ENCODE assay signal across 14 mouse cellular contexts in the genomic region with DNA sequence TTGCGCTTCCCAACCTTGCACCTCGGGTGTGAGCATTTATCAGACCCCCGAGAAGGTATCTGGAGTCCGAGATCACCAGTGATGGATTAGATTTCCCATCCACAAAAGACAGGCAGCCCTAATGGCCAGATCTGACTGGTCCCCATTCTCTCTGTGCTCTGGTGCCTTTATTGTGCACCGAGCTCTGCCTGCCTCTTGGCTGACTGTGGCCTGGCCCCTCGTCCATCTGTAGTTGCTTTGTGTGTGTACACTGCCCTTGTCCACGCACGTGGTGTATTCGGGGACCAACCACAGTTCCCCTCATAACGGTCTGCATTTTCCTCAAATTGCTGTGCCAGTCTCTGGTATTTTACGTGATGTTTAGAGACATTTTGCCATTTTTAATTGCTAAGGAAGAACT. TPM values are rescaled to one million over a fixed set of nuclear protein-coding genes. Genes with fewer than 3 reads are reported as not detected.
DNase-seq lines count a peak whose midpoint lies in the region; ATAC-seq and TF ChIP-seq lines count a peak whose summit lies in the region.
"Had no signal": no experiment of that assay in that cellular context is flagged by ENCODE, and none has a peak within 500 bp of the region (broad histone marks: within the 10 kb centered on the region; RNA-seq: fewer than 3 reads in every experiment).

No protein-coding gene starts in this region.

- no peaks in the 10 kb centered on the region for H3K36me3 ChIP-seq in forebrain, embryonic 12.5 days (replicated peaks)
- H3K36me3 ChIP-seq in hindbrain, embryonic 14.5 days (replicated peaks; ENCODE audit: control insufficient read depth, insufficient read depth), result no peaks in the 10 kb centered on the region

- no peaks in the 10 kb centered on the region for H3K27me3 ChIP-seq in forebrain, embryonic 12.5 days
- H3K27me3 ChIP-seq in hindbrain, embryonic 14.5 days (ENCODE audit: control insufficient read depth, insufficient read depth, low read length), result no peaks in the 10 kb centered on the region

- intact Hi-C loops in left cerebral cortex, adult 2 months (cut with DNase I), result no loop called here

- ATAC-seq in forebrain, embryonic 12.5 days (ENCODE audit: low FRiP score), result no peak
- peak; percentile 47; the same call in 1 of the 2 replicates for ATAC-seq in hindbrain, embryonic 14.5 days (ENCODE audit: low FRiP score)
- ATAC-seq: inflammation-experienced regulatory T-cells, adult 6 months had no signal

- H3K4me1 ChIP-seq in forebrain, embryonic 12.5 days, result peaks cover 25% of the 10 kb centered on the region
- peaks cover 7% of the 10 kb centered on the region; the same call in 1 of the 2 replicates for H3K4me1 ChIP-seq in hindbrain, embryonic 14.5 days (replicated peaks; ENCODE audit: control insufficient read depth, insufficient read depth, low read length)

- no peaks in the 10 kb centered on the region for H3K9me3 ChIP-seq in forebrain, embryonic 12.5 days
- H3K9me3 ChIP-seq in hindbrain, embryonic 14.5 days (ENCODE audit: control insufficient read depth, low read length), result no peaks in the 10 kb centered on the region

- no peak overlapping the region for H3K4me3 ChIP-seq in forebrain, embryonic 12.5 days (replicated peaks)
- no peak overlapping the region for H3K4me3 ChIP-seq in hindbrain, embryonic 14.5 days (replicated peaks; ENCODE audit: low read length)
- H3K4me3 ChIP-seq in left cerebral cortex, adult 2 months, result no peak overlapping the region
- H3K4me3 ChIP-seq: gastrocnemius, adult 2 months had no signal

- H3K27ac ChIP-seq in forebrain, embryonic 12.5 days, result 0 out of 2 replicates have a peak overlapping the region, but pooled peaks have one; percentile 36
- H3K27ac ChIP-seq in hindbrain, embryonic 14.5 days, result no peak overlapping the region
- H3K27ac ChIP-seq in left cerebral cortex, adult 2 months, result no peak overlapping the region
- H3K27ac ChIP-seq: gastrocnemius, adult 2 months had no signal

- no peak overlapping the region for H3K4me2 ChIP-seq in forebrain, embryonic 12.5 days
- no peak overlapping the region for H3K4me2 ChIP-seq in hindbrain, embryonic 14.5 days (replicated peaks)

- no peak overlapping the region; the same call in 1 of the 2 replicates for H3K9ac ChIP-seq in forebrain, embryonic 12.5 days
- H3K9ac ChIP-seq in hindbrain, embryonic 14.5 days, result no peak overlapping the region

- DNase-seq in brain, embryonic 14.5 days (ENCODE audit: low read depth), result peak; percentile 53
- peak; percentile 52 for DNase-seq in embryo, embryonic 10 days (ENCODE audit: low spot score)
- no peak for DNase-seq in hindbrain, embryonic 14.5 days (ENCODE audit: low spot score)
- no peak for DNase-seq in layer of hippocampus, postnatal 25 days (ENCODE audit: extremely low spot score in 1 of 2, low spot score in 1 of 2)
- DNase-seq in left cerebral cortex, adult 2 months (ENCODE audit: extremely low spot score in 1 of 2, low spot score in 2 of 2), result no peak
- no peak for DNase-seq in cerebellum, postnatal 36 days
- DNase-seq: cerebellum, postnatal 10 days; gastrocnemius, adult 2 months; heart, adult 11 months; kidney, postnatal 4 days; lung, adult 18-20 months; right cerebral cortex, postnatal 25 days had no signal

- no peak for TF ChIP-seq POLR2A in brain, embryonic 14.5 days (IDR thresholded peaks at IDR 0.05; ENCODE audit: borderline replicate concordance, extremely low read depth, insufficient read depth, insufficient read length, poor library complexity, severe bottlenecking)

- no peak for TF ChIP-seq CTCF in brain, embryonic 14.5 days (IDR thresholded peaks at IDR 0.05; ENCODE audit: borderline replicate concordance, extremely low read depth, insufficient read depth, insufficient read length)
- no peak for TF ChIP-seq CTCF in left cerebral cortex, adult 2 months (IDR thresholded peaks at IDR 0.05)

- 30% methylated on average over 11 of the region's 11 CpGs for WGBS in forebrain, embryonic 12.5 days
- WGBS in hindbrain, embryonic 14.5 days, result 31% methylated on average over 11 of the region's 11 CpGs

RNA-seq across cellular contexts. Expression of a gene that starts 40.7 kb away (rescaled TPM):
- polyA plus RNA-seq in brain, embryonic 14.5 days (2012; rRNA removed), result 30.3 and 33.3 TPM in 2 replicates
- 23.6 and 27.2 TPM in 2 replicates for polyA plus RNA-seq in forebrain, embryonic 12.5 days (2016; fragmentation: Nextera tagmentation; extraction: Ambion mirVana)
- polyA plus RNA-seq in hindbrain, embryonic 14.5 days (2014; fragmentation: Nextera tagmentation; extraction: Ambion mirVana), result 24.4 and 25.7 TPM in 2 replicates
- total RNA-seq in layer of hippocampus, postnatal 25 days (2021), result 10 to 100 TPM; 34.3 TPM
- 10 to 100 TPM; 62.4 to 69.4 TPM for total RNA-seq in left cerebral cortex, adult 2 months (2021)

Comparison
In these comparisons a context has a peak if more than half of its experiments do, and no peak if none do; other contexts are left out.
1. DNase-seq: peak in brain, embryonic 14.5 days (single experiment) and embryo, embryonic 10 days (single experiment); none in hindbrain, embryonic 14.5 days (single experiment), layer of hippocampus, postnatal 25 days (0 of 2), left cerebral cortex, adult 2 months (0 of 2) and cerebellum, postnatal 36 days (0 of 2).